Mouse (Mus musculus) small intestine, adult 2 months (tissue): ENCODE results near the gene Mecr.

Experiments used
- CTCF ChIP-seq: fragments of 200-500 bp; IDR thresholded peaks from 2 replicates; pipeline ENCODE4 v1.5.1; 2012; ENCODE audit warnings: low read depth, mild to moderate bottlenecking, control low read depth, inconsistent platforms, low read length, moderate library complexity, mixed read lengths; ENCODE audit not compliant: insufficient replicate concordance, insufficient read length; ENCODE audit errors: extremely low read depth
- POLR2A ChIP-seq: fragments of 200-500 bp; IDR thresholded peaks from 2 replicates; pipeline ENCODE4 v1.6.1; 2012; ENCODE audit warnings: low read depth, mild to moderate bottlenecking, control low read depth, inconsistent platforms, low read length, moderate library complexity

DNA sequence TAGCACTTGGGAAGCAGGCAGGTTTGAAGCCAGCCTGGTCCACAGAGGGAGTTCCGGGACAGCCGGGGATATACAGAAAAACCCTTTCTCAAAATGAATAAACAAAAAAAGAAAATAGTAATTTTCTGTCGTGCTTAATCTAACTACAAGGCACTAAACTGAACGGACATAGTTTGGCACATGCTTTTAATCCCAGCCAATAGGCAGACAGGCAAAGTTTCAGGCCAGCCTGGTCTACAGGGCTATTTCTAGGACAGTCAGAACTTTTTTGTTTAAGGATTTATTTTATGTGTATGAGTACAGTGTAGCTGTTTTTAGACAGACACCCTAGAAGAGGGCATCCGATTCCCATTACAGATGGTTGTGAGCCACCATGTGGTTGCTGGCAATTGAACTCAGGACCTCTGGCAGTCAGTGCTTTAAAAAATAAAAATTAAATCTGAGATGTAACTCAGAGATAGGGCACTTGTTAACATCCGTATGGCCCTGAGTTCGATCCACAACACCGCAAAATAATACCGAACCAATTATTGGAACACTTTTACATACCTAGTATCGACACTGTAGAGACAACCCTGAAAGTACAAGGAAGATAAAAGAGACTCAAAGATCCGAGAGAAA lies 29.5 kb downstream of the Mecr start:
- TF ChIP-seq CTCF (no peak), POLR2A (no peak)
